Mouse (Mus musculus): ENCODE results near the gene Atp11b. TPM values are rescaled to one million over a fixed set of nuclear protein-coding genes. Genes with fewer than 3 reads are reported as not detected.

The Atp11b gene
- polyA plus RNA-seq, 1 experiment from 2014 or later, result 26.2 TPM

DNA sequence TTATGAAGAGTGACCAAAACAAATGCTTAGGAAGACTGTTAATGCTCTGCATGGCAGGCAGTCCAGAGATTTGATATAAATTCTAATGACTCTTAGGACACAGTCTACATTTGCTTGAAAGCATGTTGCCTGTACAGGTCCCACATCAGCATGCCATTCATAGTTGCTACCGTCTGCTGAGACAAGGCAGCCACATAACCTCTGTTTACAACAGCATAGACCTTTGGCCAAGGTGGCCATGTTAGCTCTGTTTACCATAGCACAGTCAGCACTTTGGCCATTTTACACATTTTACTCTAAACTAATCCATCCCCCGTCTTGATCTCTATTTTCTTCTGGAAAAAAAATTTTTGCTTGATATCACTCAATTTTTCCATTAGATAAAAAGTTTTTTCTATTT lies 135.6 kb downstream of the Atp11b start:
- 77% methylated on average over 2 of the region's 2 CpGs for WGBS
- Histone ChIP-seq H3K9me3 (replicated peaks; ENCODE audit: control insufficient read depth, low read length) (no peaks in the 10 kb centered on the region), H3K27me3 (ENCODE audit: control insufficient read depth, insufficient read depth, low read length) (no peaks in the 10 kb centered on the region), H3K4me3 (ENCODE audit: low read length) (no peak overlapping the region), H3K27ac (ENCODE audit: low read length) (no peak overlapping the region), H3K9ac (ENCODE audit: low read length) (no peak overlapping the region), H3K4me2 (ENCODE audit: low read depth, low read length) (no peak overlapping the region), H3K4me1 (ENCODE audit: control insufficient read depth, insufficient read depth, low read length) (no peaks in the 10 kb centered on the region), H3K36me3 (ENCODE audit: control insufficient read depth, insufficient read depth) (peaks cover 5% of the 10 kb centered on the region; the same call in 1 of the 2 replicates)
- no peak for ATAC-seq (replicated peaks; ENCODE audit: extremely low read depth, insufficient read depth, low FRiP score)

DNA sequence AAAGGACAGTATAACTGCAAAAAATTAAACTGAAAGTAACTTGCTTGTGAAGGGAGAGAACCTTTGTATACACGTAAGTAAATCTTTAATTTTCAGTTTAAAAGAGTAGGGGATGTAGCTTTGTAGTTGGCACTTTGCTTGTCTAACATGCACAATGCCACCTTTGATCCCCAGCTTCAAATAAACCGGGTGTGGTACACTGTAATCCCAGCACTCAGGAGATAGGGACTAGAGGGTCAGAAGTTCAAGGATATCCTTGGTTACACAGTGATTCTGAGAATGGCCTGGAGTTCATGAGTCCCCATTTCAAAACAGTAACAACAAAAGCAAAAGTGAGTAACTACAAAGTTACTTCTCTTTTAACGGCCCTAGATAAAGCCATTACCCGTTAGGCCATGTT lies 137.2 kb downstream of the Atp11b start:
- WGBS, result 88% methylated on average over 4 of the region's 4 CpGs
- H3K9ac ChIP-seq (ENCODE audit: low read length), result no peak overlapping the region
- no peaks in the 10 kb centered on the region for H3K4me1 ChIP-seq (ENCODE audit: control insufficient read depth, insufficient read depth, low read length)
- H3K27ac ChIP-seq (ENCODE audit: low read length), result no peak overlapping the region
- no peak overlapping the region for H3K4me2 ChIP-seq (ENCODE audit: low read depth, low read length)
- H3K4me3 ChIP-seq (ENCODE audit: low read length), result no peak overlapping the region
- no peaks in the 10 kb centered on the region for H3K9me3 ChIP-seq (replicated peaks; ENCODE audit: control insufficient read depth, low read length)
- no peak for ATAC-seq (replicated peaks; ENCODE audit: extremely low read depth, insufficient read depth, low FRiP score)
- peaks cover 8% of the 10 kb centered on the region; the same call in 1 of the 2 replicates for H3K36me3 ChIP-seq (ENCODE audit: control insufficient read depth, insufficient read depth)
- H3K27me3 ChIP-seq (ENCODE audit: control insufficient read depth, insufficient read depth, low read length), result no peaks in the 10 kb centered on the region

DNA sequence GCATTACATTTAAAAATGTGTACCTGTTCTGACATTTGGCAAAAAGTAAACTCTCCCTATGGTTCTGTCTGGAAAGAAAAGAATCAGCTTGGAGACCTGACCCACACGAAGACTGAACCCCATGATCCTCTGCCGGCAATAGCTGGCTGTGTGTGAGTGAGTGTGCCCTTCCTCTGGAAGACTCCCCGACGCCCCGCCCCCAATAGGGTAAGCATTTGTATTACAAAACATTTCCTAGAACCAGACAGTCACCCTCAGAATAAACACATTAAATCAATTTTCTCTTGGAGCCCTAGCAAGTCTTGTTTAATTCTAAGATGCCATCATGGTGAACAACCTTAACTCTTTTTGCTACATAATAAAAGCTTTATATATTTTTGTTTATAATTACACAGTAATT lies 139.2 kb downstream of the Atp11b start:
- Histone ChIP-seq H3K4me3 (ENCODE audit: low read length) (no peak overlapping the region), H3K9me3 (replicated peaks; ENCODE audit: control insufficient read depth, low read length) (no peaks in the 10 kb centered on the region), H3K4me1 (ENCODE audit: control insufficient read depth, insufficient read depth, low read length) (no peaks in the 10 kb centered on the region), H3K9ac (ENCODE audit: low read length) (no peak overlapping the region), H3K27ac (ENCODE audit: low read length) (no peak overlapping the region), H3K27me3 (ENCODE audit: control insufficient read depth, insufficient read depth, low read length) (no peaks in the 10 kb centered on the region), H3K4me2 (ENCODE audit: low read depth, low read length) (no peak overlapping the region), H3K36me3 (ENCODE audit: control insufficient read depth, insufficient read depth) (peaks cover 12% of the 10 kb centered on the region; the same call in 1 of the 2 replicates)
- WGBS, result 82% methylated on average over 5 of the region's 5 CpGs
- ATAC-seq (replicated peaks; ENCODE audit: extremely low read depth, insufficient read depth, low FRiP score), result no peak

DNA sequence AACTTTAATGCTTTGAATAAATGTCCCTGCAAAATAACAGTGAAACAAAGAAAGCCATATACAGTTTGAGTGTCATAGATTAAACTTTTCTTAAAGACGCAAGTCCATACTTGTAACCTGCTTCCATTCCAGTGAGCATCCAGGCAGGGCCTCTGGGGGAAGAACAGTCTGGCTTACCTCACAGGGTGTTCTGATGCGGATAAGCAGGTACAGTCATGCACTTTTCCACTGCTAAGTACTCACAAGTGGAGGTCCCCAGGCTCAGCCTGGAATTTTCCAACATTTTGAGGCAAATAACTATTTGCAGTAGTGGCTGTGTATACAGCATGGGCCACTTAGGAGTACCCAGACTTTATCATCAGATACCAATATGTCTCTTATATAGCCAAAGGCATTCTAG lies 144.0 kb downstream of the Atp11b start:
- Histone ChIP-seq H3K27ac (ENCODE audit: low read length) (no peak overlapping the region), H3K4me3 (ENCODE audit: low read length) (no peak overlapping the region), H3K4me1 (ENCODE audit: control insufficient read depth, insufficient read depth, low read length) (no peaks in the 10 kb centered on the region), H3K36me3 (ENCODE audit: control insufficient read depth, insufficient read depth) (peaks cover 19% of the 10 kb centered on the region), H3K9ac (ENCODE audit: low read length) (no peak overlapping the region), H3K27me3 (ENCODE audit: control insufficient read depth, insufficient read depth, low read length) (no peaks in the 10 kb centered on the region), H3K9me3 (replicated peaks; ENCODE audit: control insufficient read depth, low read length) (0 out of 2 replicates have a peak, but pooled peaks cover 2% of the 10 kb centered on the region), H3K4me2 (ENCODE audit: low read depth, low read length) (no peak overlapping the region)
- ATAC-seq (replicated peaks; ENCODE audit: extremely low read depth, insufficient read depth, low FRiP score), result no peak
- WGBS, result 92% methylated on average over 2 of the region's 2 CpGs

DNA sequence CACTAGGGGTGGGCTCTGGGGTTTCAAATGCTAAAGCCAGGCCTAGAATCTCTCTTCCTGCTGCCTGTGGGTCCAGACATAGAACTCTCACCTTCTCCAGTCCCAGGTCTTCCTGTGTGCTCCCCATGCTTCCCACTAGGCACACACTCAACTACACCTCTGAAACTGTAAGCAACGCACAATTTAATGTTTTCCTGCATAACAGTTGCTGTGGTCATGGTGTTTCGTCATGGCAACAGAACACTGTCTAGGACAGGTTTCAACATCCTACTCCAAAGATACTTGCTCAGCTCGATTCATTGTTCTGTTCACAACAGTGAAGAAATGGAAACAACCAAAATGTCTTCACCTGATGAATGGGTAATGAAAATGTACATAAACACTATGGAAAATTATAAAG lies 145.2 kb downstream of the Atp11b start:
- ATAC-seq (replicated peaks; ENCODE audit: extremely low read depth, insufficient read depth, low FRiP score), result no peak
- Histone ChIP-seq H3K9ac (ENCODE audit: low read length) (no peak overlapping the region), H3K4me1 (ENCODE audit: control insufficient read depth, insufficient read depth, low read length) (no peaks in the 10 kb centered on the region), H3K4me3 (ENCODE audit: low read length) (no peak overlapping the region), H3K27me3 (ENCODE audit: control insufficient read depth, insufficient read depth, low read length) (no peaks in the 10 kb centered on the region), H3K9me3 (replicated peaks; ENCODE audit: control insufficient read depth, low read length) (0 out of 2 replicates have a peak, but pooled peaks cover 2% of the 10 kb centered on the region), H3K36me3 (ENCODE audit: control insufficient read depth, insufficient read depth) (peaks cover 19% of the 10 kb centered on the region), H3K4me2 (ENCODE audit: low read depth, low read length) (no peak overlapping the region), H3K27ac (ENCODE audit: low read length) (no peak overlapping the region)
- WGBS, result 92% methylated on average over 3 of the region's 3 CpGs

DNA sequence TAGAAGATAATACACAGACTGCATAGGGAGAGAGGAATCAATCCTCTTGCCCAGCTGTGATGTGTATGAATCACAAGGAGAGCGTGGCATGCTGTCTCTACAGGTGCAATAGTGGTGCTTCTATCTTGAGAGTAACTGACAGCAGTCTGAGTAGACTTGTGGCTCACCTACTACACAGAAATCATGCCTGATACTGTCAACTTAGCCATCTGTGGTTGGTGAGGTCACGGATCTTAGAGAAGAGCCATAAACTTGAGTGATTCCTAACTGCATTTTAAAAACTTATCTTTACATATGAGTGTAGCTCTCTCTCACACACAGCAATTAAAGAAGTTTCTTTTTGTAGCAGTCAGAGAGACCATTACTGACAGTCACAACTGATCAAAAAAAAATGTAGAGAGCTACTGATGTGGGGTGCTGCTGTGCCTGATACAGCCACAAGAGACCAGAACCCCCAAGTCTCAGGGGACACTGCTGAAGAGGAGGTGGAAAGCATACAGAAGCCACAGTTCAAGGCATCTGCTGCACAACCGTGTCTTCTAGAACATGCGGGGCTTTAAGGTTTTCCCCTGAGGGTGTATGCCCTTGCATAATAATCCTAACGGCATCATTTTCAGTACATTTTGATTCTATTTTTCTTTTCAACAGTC lies 146.8 kb downstream of the Atp11b start:
- Histone ChIP-seq H3K36me3 (ENCODE audit: control insufficient read depth, insufficient read depth) (peaks cover 23% of the 10 kb centered on the region), H3K9ac (ENCODE audit: low read length) (no peak overlapping the region), H3K27ac (ENCODE audit: low read length) (no peak overlapping the region), H3K4me1 (ENCODE audit: control insufficient read depth, insufficient read depth, low read length) (no peaks in the 10 kb centered on the region), H3K4me3 (ENCODE audit: low read length) (no peak overlapping the region), H3K27me3 (ENCODE audit: control insufficient read depth, insufficient read depth, low read length) (no peaks in the 10 kb centered on the region), H3K4me2 (ENCODE audit: low read depth, low read length) (no peak overlapping the region), H3K9me3 (replicated peaks; ENCODE audit: control insufficient read depth, low read length) (0 out of 2 replicates have a peak, but pooled peaks cover 2% of the 10 kb centered on the region)
- ATAC-seq (replicated peaks; ENCODE audit: extremely low read depth, insufficient read depth, low FRiP score), result no peak
- WGBS, result 90% methylated on average over 5 of the region's 5 CpGs

Other genes with a start within 250 kb of the Atp11b start
- 87.2 and 90.7 TPM in 2 replicates for gene Dcun1d1, start 183.3 kb downstream of the Atp11b start, polyA plus RNA-seq (2015; fragmentation: Nextera tagmentation; extraction: Ambion mirVana)
- gene Mccc1, start 246.6 kb downstream of the Atp11b start, polyA plus RNA-seq (2015; fragmentation: Nextera tagmentation; extraction: Ambion mirVana), result 79.5 and 86.7 TPM in 2 replicates